Mouse (Mus musculus) ES-Bruce4 (cell line): ENCODE results near the gene Kcnma1. TPM values are rescaled to one million over a fixed set of nuclear protein-coding genes. Genes with fewer than 3 reads are reported as not detected.

Source experiments
- H3K27ac ChIP-seq: 2 replicates; pipeline ENCODE4 v1.5.1; 2012; ENCODE audit warnings: low read length, inconsistent platforms; ENCODE audit not compliant: insufficient read depth
- H3K27me3 ChIP-seq: 2 replicates; pipeline ENCODE4 v1.6.1; 2012; ENCODE audit warnings: mild to moderate bottlenecking, low read length, inconsistent platforms; ENCODE audit not compliant: control insufficient read depth, poor library complexity, insufficient read depth, severe bottlenecking
- H3K36me3 ChIP-seq: 2 replicates; pipeline ENCODE4 v1.6.1; 2012; ENCODE audit warnings: inconsistent platforms, mild to moderate bottlenecking, low read length, moderate library complexity; ENCODE audit not compliant: control insufficient read depth, poor library complexity, insufficient read depth, severe bottlenecking
- H3K4me1 ChIP-seq: one replicate; pipeline ENCODE4 v1.8.1; 2011; ENCODE audit warnings: low read length; ENCODE audit not compliant: control insufficient read depth, insufficient read depth
- H3K4me3 ChIP-seq: 2 replicates; pipeline ENCODE4 v1.5.1; 2011; ENCODE audit warnings: low read depth, mild to moderate bottlenecking, low read length
- H3K9ac ChIP-seq: 2 replicates; pipeline ENCODE4 v1.6.1; 2012; ENCODE audit warnings: low read depth, mild to moderate bottlenecking, inconsistent platforms; ENCODE audit not compliant: poor library complexity, severe bottlenecking
- H3K9me3 ChIP-seq: replicated peaks from 2 replicates; pipeline ENCODE4 v1.6.1; 2012; ENCODE audit warnings: mild to moderate bottlenecking, low read length, inconsistent platforms; ENCODE audit not compliant: control insufficient read depth, poor library complexity, insufficient read depth, severe bottlenecking
- CTCF ChIP-seq: IDR thresholded peaks from one replicate; pipeline ENCODE4 v1.8.1; 2011; ENCODE audit warnings: low read depth, low read length
- EP300 ChIP-seq: IDR thresholded peaks from 2 replicates; pipeline ENCODE4 v1.6.1; 2011; ENCODE audit warnings: low read depth, low read length; ENCODE audit not compliant: insufficient read depth
- POLR2A ChIP-seq: IDR thresholded peaks from one replicate; pipeline ENCODE4 v1.8.1; 2011; ENCODE audit warnings: low read length; ENCODE audit not compliant: insufficient read depth
- polyA plus RNA-seq: library from polyadenylated mRNA; stranded (reverse); fragments of >200 nt; gene quantifications from 2 replicates; pipeline ENCODE4 v1.2.4, GENCODE M21; 2011; ENCODE audit warnings: low read depth; ENCODE audit not compliant: missing spikeins, insufficient read depth, insufficient read length

The Kcnma1 gene
- polyA plus RNA-seq, 1 experiment, result 1.8 TPM

- H3K36me3 ChIP-seq, result no peaks in the 10 kb centered on the region
- no peaks in the 10 kb centered on the region; the same call in 1 of the 2 replicates for H3K27me3 ChIP-seq
- no peak overlapping the region for H3K4me3 ChIP-seq
- H3K9me3 ChIP-seq, result no peaks in the 10 kb centered on the region
- H3K9ac ChIP-seq, result no peak overlapping the region
- no peak overlapping the region for H3K27ac ChIP-seq
- TF ChIP-seq POLR2A (no peak), CTCF (no peak), EP300 (no peak)
- H3K4me1 ChIP-seq, result no peaks in the 10 kb centered on the region
These were observed 595.3 kb downstream of the Kcnma1 start for GRCm38 (mm10) chr14:23418955-23419354.

- Histone ChIP-seq H3K4me3 (no peak overlapping the region), H3K9me3 (no peaks in the 10 kb centered on the region), H3K4me1 (no peaks in the 10 kb centered on the region), H3K27me3 (no peaks in the 10 kb centered on the region; the same call in 1 of the 2 replicates), H3K27ac (no peak overlapping the region), H3K9ac (no peak overlapping the region), H3K36me3 (no peaks in the 10 kb centered on the region)
- no peak for TF ChIP-seq EP300
- TF ChIP-seq CTCF, result no peak
- TF ChIP-seq POLR2A, result no peak
These were observed 607.2 kb downstream of the Kcnma1 start for GRCm38 (mm10) chr14:23407051-23407450.

- Histone ChIP-seq H3K27ac (no peak overlapping the region), H3K4me1 (peaks cover 2% of the 10 kb centered on the region), H3K9me3 (no peaks in the 10 kb centered on the region), H3K9ac (no peak overlapping the region), H3K27me3 (no peaks in the 10 kb centered on the region), H3K36me3 (no peaks in the 10 kb centered on the region), H3K4me3 (no peak overlapping the region)
- TF ChIP-seq POLR2A (no peak), EP300 (no peak), CTCF (no peak)
These were observed 613.4 kb downstream of the Kcnma1 start for GRCm38 (mm10) chr14:23400777-23401469.

- Histone ChIP-seq H3K9me3 (no peaks in the 10 kb centered on the region), H3K4me3 (no peak overlapping the region), H3K4me1 (peaks cover 2% of the 10 kb centered on the region), H3K27me3 (no peaks in the 10 kb centered on the region), H3K9ac (no peak overlapping the region), H3K27ac (no peak overlapping the region), H3K36me3 (no peaks in the 10 kb centered on the region)
- TF ChIP-seq CTCF (no peak), POLR2A (no peak), EP300 (no peak)
These were observed 616.6 kb downstream of the Kcnma1 start for GRCm38 (mm10) chr14:23397642-23398041.

GRCm38 (mm10) chr14:23391566-23391965 is 622.7 kb downstream of the Kcnma1 start:
- Histone ChIP-seq H3K27ac (no peak overlapping the region), H3K36me3 (no peaks in the 10 kb centered on the region), H3K4me1 (no peaks in the 10 kb centered on the region), H3K9me3 (no peaks in the 10 kb centered on the region), H3K4me3 (no peak overlapping the region), H3K9ac (no peak overlapping the region), H3K27me3 (no peaks in the 10 kb centered on the region)
- TF ChIP-seq EP300 (no peak), POLR2A (no peak), CTCF (no peak)

GRCm38 (mm10) chr14:23390768-23391167 is 623.5 kb downstream of the Kcnma1 start:
- no peaks in the 10 kb centered on the region for H3K9me3 ChIP-seq
- H3K36me3 ChIP-seq, result no peaks in the 10 kb centered on the region
- no peak overlapping the region for H3K4me3 ChIP-seq
- no peak for TF ChIP-seq EP300
- no peak for TF ChIP-seq POLR2A
- no peaks in the 10 kb centered on the region for H3K4me1 ChIP-seq
- H3K9ac ChIP-seq, result no peak overlapping the region
- H3K27me3 ChIP-seq, result no peaks in the 10 kb centered on the region
- H3K27ac ChIP-seq, result no peak overlapping the region
